Mouse (Mus musculus) G1E (cell line): ENCODE measurements around the gene Acsbg1. TPM values are rescaled to one million over a fixed set of nuclear protein-coding genes. Genes with fewer than 3 reads are reported as not detected.
A peak's percentile ranks its signal among the peaks of the same experiment; 100 is the strongest.

Experiments
- ATAC-seq: 2 replicates; pipeline ENCODE4 v1.8.0; 2016; ENCODE audit warnings: mild to moderate bottlenecking; ENCODE audit not compliant: insufficient number of reproducible peaks, poor library complexity, low FRiP score, severe bottlenecking; ENCODE audit errors: extremely low read depth
- DNase-seq: peaks from one replicate; pipeline ENCODE4 v3.0.0; 2012; ENCODE audit warnings: low spot score
- H3K27me3 ChIP-seq: 2 replicates; pipeline ENCODE4 v1.6.1; 2012; ENCODE audit warnings: mild to moderate bottlenecking, low read length, inconsistent platforms; ENCODE audit not compliant: insufficient read depth
- H3K36me3 ChIP-seq: replicated peaks from 2 replicates; pipeline ENCODE3; 2012; ENCODE audit warnings: mild to moderate bottlenecking, inconsistent platforms
- H3K4me1 ChIP-seq: 2 replicates; pipeline ENCODE4 v1.6.1; 2012; ENCODE audit warnings: low read depth, low read length, inconsistent platforms, mixed read lengths; ENCODE audit not compliant: insufficient read depth
- H3K4me3 ChIP-seq: 2 replicates; pipeline ENCODE4 v1.5.1; 2012; ENCODE audit warnings: low read depth, mild to moderate bottlenecking, inconsistent platforms, low read length, moderate library complexity, mixed read lengths
- H3K9me3 ChIP-seq: replicated peaks from 2 replicates; pipeline ENCODE4 v1.6.1; 2012; ENCODE audit warnings: inconsistent platforms
- CTCF ChIP-seq: IDR thresholded peaks from 2 replicates; pipeline ENCODE4 v1.5.1; 2012; ENCODE audit warnings: low read depth, low read length, inconsistent platforms, mixed read lengths
- GATA1 ChIP-seq: IDR thresholded peaks from 2 replicates; pipeline ENCODE4 v1.6.1; 2012; ENCODE audit warnings: borderline replicate concordance, low read length, inconsistent platforms, mixed read lengths
- GATA2 ChIP-seq: IDR thresholded peaks from 2 replicates; pipeline ENCODE4 v1.6.1; 2012; ENCODE audit warnings: low read depth, low read length, inconsistent platforms, borderline replicate concordance
- POLR2AphosphoS5 ChIP-seq: IDR thresholded peaks from 2 replicates; pipeline ENCODE4 v1.6.1; 2012; ENCODE audit warnings: low read depth, low read length, inconsistent platforms; ENCODE audit not compliant: insufficient replicate concordance
- TAL1 ChIP-seq: conservative IDR thresholded peaks from 2 replicates; pipeline ENCODE4 v1.6.1; 2012; ENCODE audit warnings: low read depth, low read length, inconsistent platforms, mixed read lengths
- polyA plus RNA-seq: library from polyadenylated mRNA; stranded (reverse); fragments of >175 nt; gene quantifications from 2 replicates; pipeline ENCODE4 v1.2.3, GENCODE M21; 2012
- total RNA-seq, 2 experiments: library from RNA; stranded (forward) in 1 of 2; stranded (reverse) in 1 of 2; fragments of 200-1000 nt in 1 of 2; fragments of >200 nt in 1 of 2; fragmentation: Nextera tagmentation in 1 of 2; gene quantifications; 2 replicates each; pipeline ENCODE4 v1.2.3; 2014 to 2017

Gene Acsbg1
- total and polyA plus RNA-seq, 3 experiments: 0.03 to 0.38 TPM; not detected in 1

DNA sequence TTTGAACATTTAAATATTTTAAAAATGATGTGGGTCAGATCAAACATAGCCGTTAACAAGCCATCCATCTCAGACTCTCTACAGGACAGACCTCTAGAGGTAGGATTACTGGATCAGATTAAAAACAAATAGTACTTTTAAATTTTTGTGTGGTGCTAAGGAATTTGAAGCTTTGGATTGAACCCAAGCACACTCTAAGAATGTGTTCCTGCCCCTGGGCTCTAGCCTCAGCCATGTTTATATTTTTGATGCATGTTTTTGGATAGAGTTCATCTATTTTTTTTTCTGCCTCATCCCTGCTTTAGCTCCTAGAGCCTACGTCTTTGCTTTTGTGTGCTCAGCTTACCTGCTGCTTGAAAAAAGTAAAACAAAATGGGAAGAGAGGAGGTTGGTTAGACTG, 28.3 kb downstream of the Acsbg1 start:
- Histone ChIP-seq H3K4me3 (no peak overlapping the region), H3K27me3 (peaks cover 29% of the 10 kb centered on the region), H3K9me3 (0 out of 2 replicates have a peak, but pooled peaks cover 2% of the 10 kb centered on the region), H3K4me1 (no peaks in the 10 kb centered on the region), H3K36me3 (no peaks in the 10 kb centered on the region)
- ATAC-seq: no peak
- DNase-seq: no peak
- no peak for TF ChIP-seq CTCF

GRCm38 (mm10) chr9:54630905-54631304, 30.8 kb downstream of the Acsbg1 start:
- no peaks in the 10 kb centered on the region for H3K4me1 ChIP-seq
- DNase-seq: no peak

DNA sequence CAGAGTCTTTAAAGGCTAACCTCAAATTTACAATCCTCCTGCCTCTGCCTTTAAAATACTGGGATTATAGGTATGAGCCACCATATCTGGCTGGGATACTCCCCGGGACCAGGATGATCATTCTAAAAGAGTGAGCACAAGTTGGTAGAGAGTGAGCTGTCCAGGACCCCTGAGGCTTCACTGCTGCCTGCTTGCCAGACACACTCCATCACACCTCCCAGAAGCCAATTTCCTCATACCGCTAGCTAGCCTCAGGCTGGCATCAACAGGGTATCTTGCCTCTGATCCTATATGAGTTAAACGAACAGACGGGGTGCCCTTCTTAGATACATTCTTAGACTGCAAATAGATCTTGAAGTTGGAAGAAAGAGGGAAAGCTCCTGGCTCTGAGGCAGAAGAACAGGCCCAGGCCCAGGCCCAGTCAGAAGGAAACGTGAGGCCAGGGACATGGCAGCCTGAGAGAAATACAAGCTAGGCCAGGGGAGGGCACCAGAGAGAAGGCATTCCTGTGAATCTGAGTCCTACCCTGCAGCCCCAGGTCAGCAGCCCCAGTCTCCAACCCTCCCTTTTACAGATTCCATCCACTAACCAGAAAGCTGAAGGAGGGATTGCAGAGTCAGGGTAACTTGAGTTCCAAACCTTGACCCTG, 31.9 kb downstream of the Acsbg1 start:
- ATAC-seq: no peak
- peaks cover 42% of the 10 kb centered on the region for H3K27me3 ChIP-seq
- 0 out of 2 replicates have a peak, but pooled peaks cover 2% of the 10 kb centered on the region for H3K9me3 ChIP-seq
- no peak for DNase-seq
- H3K36me3 ChIP-seq: no peaks in the 10 kb centered on the region
- H3K4me3 ChIP-seq: no peak overlapping the region
- H3K4me1 ChIP-seq: no peaks in the 10 kb centered on the region
- TF ChIP-seq TAL1: no peak
- TF ChIP-seq POLR2AphosphoS5: no peak
- no peak for TF ChIP-seq CTCF
- TF ChIP-seq GATA1: no peak
- no peak for TF ChIP-seq GATA2

More at GRCm38 (mm10) chr9:54630905-54631304, 30.8 kb downstream of the Acsbg1 start:
- Histone ChIP-seq H3K27me3 (peaks cover 39% of the 10 kb centered on the region), H3K4me3 (no peak overlapping the region), H3K9me3 (0 out of 2 replicates have a peak, but pooled peaks cover 2% of the 10 kb centered on the region), H3K36me3 (no peaks in the 10 kb centered on the region)
- no peak for ATAC-seq
- TF ChIP-seq TAL1: no peak
- TF ChIP-seq CTCF: no peak
- TF ChIP-seq POLR2AphosphoS5: no peak

GRCm38 (mm10) chr9:54628752-54629151, 32.9 kb downstream of the Acsbg1 start:
- no peak overlapping the region for H3K4me3 ChIP-seq
- H3K9me3 ChIP-seq: 0 out of 2 replicates have a peak, but pooled peaks cover 2% of the 10 kb centered on the region
- H3K36me3 ChIP-seq: no peaks in the 10 kb centered on the region
- H3K27me3 ChIP-seq: peaks cover 49% of the 10 kb centered on the region
- ATAC-seq: no peak
- no peaks in the 10 kb centered on the region for H3K4me1 ChIP-seq
- TF ChIP-seq GATA1 (no peak), CTCF (no peak), POLR2AphosphoS5 (no peak), GATA2 (no peak), TAL1 (no peak)
- DNase-seq: no peak

DNA sequence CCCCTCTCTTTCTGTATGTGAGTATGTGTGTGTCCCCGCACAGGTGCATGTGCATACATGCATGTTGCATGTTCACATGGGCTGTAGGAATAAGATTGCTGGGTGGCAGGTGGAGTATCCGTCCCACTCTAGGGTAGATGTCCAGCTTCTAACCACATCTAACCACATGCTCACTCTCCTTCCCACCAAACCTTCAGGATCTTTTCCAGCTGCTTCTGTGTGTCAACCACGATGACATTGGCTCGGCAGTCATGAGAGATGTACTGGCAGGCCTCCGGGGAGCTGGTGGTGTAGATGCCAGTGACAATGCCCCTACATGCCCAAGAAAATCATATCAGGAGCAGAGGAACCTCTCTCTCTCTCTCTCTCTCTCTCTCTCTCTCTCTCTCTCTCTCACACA, 34.4 kb downstream of the Acsbg1 start:
- no peaks in the 10 kb centered on the region for H3K4me1 ChIP-seq
- TF ChIP-seq GATA1 (no peak), CTCF (no peak), POLR2AphosphoS5 (no peak), TAL1 (no peak), GATA2 (no peak)
- DNase-seq (no peak), ATAC-seq (no peak)
- no peaks in the 10 kb centered on the region for H3K36me3 ChIP-seq
- peaks cover 47% of the 10 kb centered on the region for H3K27me3 ChIP-seq
- no peak overlapping the region for H3K4me3 ChIP-seq
- H3K9me3 ChIP-seq: no peaks in the 10 kb centered on the region

- DNase-seq (peak; percentile 40), ATAC-seq (peak; percentile 78)
- H3K4me1 ChIP-seq: peaks cover 29% of the 10 kb centered on the region
- H3K27me3 ChIP-seq: peaks cover 32% of the 10 kb centered on the region
- H3K36me3 ChIP-seq: no peaks in the 10 kb centered on the region
- TF ChIP-seq TAL1 (peak; percentile 58), CTCF (peak; percentile 38; the same call in 1 of the 2 replicates), POLR2AphosphoS5 (no peak), GATA1 (no peak)
- peak overlapping the region; percentile 35; the same call in 1 of the 2 replicates for H3K4me3 ChIP-seq
- H3K9me3 ChIP-seq: no peaks in the 10 kb centered on the region
These were observed 47.4 kb downstream of the Acsbg1 start for GRCm38 (mm10) chr9:54614182-54614850.
